Comparison of ENCODE assay signal across 8 mouse cellular contexts in genomic region chr8:4192807-4193587, GRCm38 (mm10). TPM values are rescaled to one million over a fixed set of nuclear protein-coding genes. Genes with fewer than 3 reads are reported as not detected.
DNase-seq lines count a peak whose midpoint lies in the region; ATAC-seq and TF ChIP-seq lines count a peak whose summit lies in the region.

No protein-coding gene starts in this region.

- peak; percentile 77 for DNase-seq in 3T3-L1 (ENCODE audit: low read depth, low spot score)
- DNase-seq in adrenal gland, postnatal 36 days: peak; percentile 92 to 94
- DNase-seq in heart, adult 8-10 months (ENCODE audit: low spot score): peak; percentile 82
- peak; percentile 88 for DNase-seq in kidney, adult 2 months
- peak; percentile 88 for DNase-seq in limb, embryonic 11.5 days (ENCODE audit: low spot score)
- DNase-seq in midbrain, embryonic 14.5 days: peak; percentile 91

- H3K36me3 ChIP-seq in embryonic facial prominence, embryonic 13.5 days: peaks cover 40% of the 10 kb centered on the region
- no peaks in the 10 kb centered on the region for H3K36me3 ChIP-seq in kidney, adult 2 months (ENCODE audit: control insufficient read depth, insufficient read depth, low read length)
- H3K36me3 ChIP-seq in limb, embryonic 11.5 days (ENCODE audit: control insufficient read depth, insufficient read depth, low read length): no peaks in the 10 kb centered on the region
- peaks cover 72% of the 10 kb centered on the region for H3K36me3 ChIP-seq in midbrain, embryonic 14.5 days (ENCODE audit: control insufficient read depth, insufficient read depth, low read length)
- no peaks in the 10 kb centered on the region for H3K36me3 ChIP-seq in small intestine, adult 2 months (ENCODE audit: control insufficient read depth, insufficient read depth, low read length)

- peak overlapping the region; percentile 30 for H3K4me2 ChIP-seq in embryonic facial prominence, embryonic 13.5 days
- no peak overlapping the region for H3K4me2 ChIP-seq in limb, embryonic 11.5 days (ENCODE audit: low read depth, severe bottlenecking)
- H3K4me2 ChIP-seq in midbrain, embryonic 14.5 days (ENCODE audit: low read length): peak overlapping the region; percentile 3

- H3K9ac ChIP-seq in embryonic facial prominence, embryonic 13.5 days: no peak overlapping the region
- H3K9ac ChIP-seq in limb, embryonic 11.5 days (ENCODE audit: low read length): no peak overlapping the region
- H3K9ac ChIP-seq in midbrain, embryonic 14.5 days (replicated peaks; ENCODE audit: low read length): no peak overlapping the region

- TF ChIP-seq POLR2A in kidney, adult 2 months (IDR thresholded peaks at IDR 0.05; ENCODE audit: low read depth, low read length): no peak
- 0 out of 2 replicates have a peak, but pooled peaks have one; percentile 17 for TF ChIP-seq POLR2A in small intestine, adult 2 months (IDR thresholded peaks at IDR 0.05; ENCODE audit: low read depth, low read length)

- H3K4me3 ChIP-seq in embryonic facial prominence, embryonic 13.5 days: no peak overlapping the region
- no peak overlapping the region; the same call in 1 of the 2 replicates for H3K4me3 ChIP-seq in kidney, adult 2 months (ENCODE audit: insufficient read depth, low read depth, low read length)
- no peak overlapping the region for H3K4me3 ChIP-seq in limb, embryonic 11.5 days (ENCODE audit: low read depth, low read length)
- H3K4me3 ChIP-seq in midbrain, embryonic 14.5 days (replicated peaks; ENCODE audit: low read depth, low read length): no peak overlapping the region
- H3K4me3 ChIP-seq in small intestine, adult 2 months (ENCODE audit: low read depth, low read length): no peak overlapping the region

- TF ChIP-seq CTCF in kidney, adult 2 months (conservative IDR thresholded peaks at IDR 0.05; ENCODE audit: insufficient read depth, insufficient read length, low read depth, low read length): peak; percentile 84
- peak; percentile 94 for TF ChIP-seq CTCF in small intestine, adult 2 months (IDR thresholded peaks at IDR 0.05; ENCODE audit: extremely low read depth, insufficient read length, insufficient replicate concordance, low read depth, low read length)

- peak; percentile 65 for ATAC-seq in embryonic facial prominence, embryonic 13.5 days (ENCODE audit: insufficient number of reproducible peaks, insufficient read depth, low FRiP score, low TSS enrichment, low read depth)
- peak; percentile 82 for ATAC-seq in limb, embryonic 11.5 days (ENCODE audit: insufficient number of reproducible peaks, low FRiP score, low TSS enrichment, low read depth)
- peak; percentile 85 for ATAC-seq in midbrain, embryonic 14.5 days (ENCODE audit: low FRiP score, low TSS enrichment)

- 9% methylated on average over 18 of the region's 18 CpGs for WGBS in embryonic facial prominence, embryonic 13.5 days
- 16% methylated on average over 18 of the region's 18 CpGs for WGBS in kidney, adult 2 months
- 6% methylated on average over 18 of the region's 18 CpGs for WGBS in limb, embryonic 11.5 days
- WGBS in midbrain, embryonic 14.5 days: 2% methylated on average over 18 of the region's 18 CpGs
- 15% methylated on average over 18 of the region's 18 CpGs for WGBS in small intestine, adult 2 months

- H3K4me1 ChIP-seq in embryonic facial prominence, embryonic 13.5 days: peaks cover 10% of the 10 kb centered on the region
- 0 out of 2 replicates have a peak, but pooled peaks cover 3% of the 10 kb centered on the region for H3K4me1 ChIP-seq in kidney, adult 2 months (ENCODE audit: control insufficient read depth, insufficient read depth, low read length)
- no peaks in the 10 kb centered on the region for H3K4me1 ChIP-seq in limb, embryonic 11.5 days (ENCODE audit: control insufficient read depth, insufficient read depth, low read length)
- peaks cover 5% of the 10 kb centered on the region; the same call in 1 of the 2 replicates for H3K4me1 ChIP-seq in midbrain, embryonic 14.5 days (ENCODE audit: control insufficient read depth, insufficient read depth, low read length)
- H3K4me1 ChIP-seq in small intestine, adult 2 months (ENCODE audit: control insufficient read depth, insufficient read depth, insufficient read length, low read length): peaks cover 4% of the 10 kb centered on the region; the same call in 1 of the 2 replicates

- H3K27ac ChIP-seq in embryonic facial prominence, embryonic 13.5 days: peak overlapping the region; percentile 58; the same call in 1 of the 2 replicates
- H3K27ac ChIP-seq in kidney, adult 2 months (ENCODE audit: insufficient read depth, low read depth, low read length): no peak overlapping the region
- H3K27ac ChIP-seq in limb, embryonic 11.5 days (replicated peaks; ENCODE audit: low read depth, low read length): no peak overlapping the region
- H3K27ac ChIP-seq in midbrain, embryonic 14.5 days (replicated peaks; ENCODE audit: low read depth, low read length): peak overlapping the region; percentile 70
- H3K27ac ChIP-seq in small intestine, adult 2 months (ENCODE audit: insufficient read depth, low read depth, low read length): no peak overlapping the region

- H3K27me3 ChIP-seq in embryonic facial prominence, embryonic 13.5 days: no peaks in the 10 kb centered on the region
- H3K27me3 ChIP-seq in kidney, adult 2 months (replicated peaks; ENCODE audit: control insufficient read depth, insufficient read depth, low read length): no peaks in the 10 kb centered on the region
- H3K27me3 ChIP-seq in limb, embryonic 11.5 days (ENCODE audit: control insufficient read depth, insufficient read depth, low read length): no peaks in the 10 kb centered on the region
- H3K27me3 ChIP-seq in midbrain, embryonic 14.5 days (ENCODE audit: control insufficient read depth, insufficient read depth, low read length): no peaks in the 10 kb centered on the region
- no peaks in the 10 kb centered on the region for H3K27me3 ChIP-seq in small intestine, adult 2 months (ENCODE audit: control insufficient read depth, insufficient read depth, low read length)

- H3K9me3 ChIP-seq in embryonic facial prominence, embryonic 13.5 days: no peaks in the 10 kb centered on the region
- no peaks in the 10 kb centered on the region for H3K9me3 ChIP-seq in limb, embryonic 11.5 days (ENCODE audit: control insufficient read depth, low read length)
- no peaks in the 10 kb centered on the region for H3K9me3 ChIP-seq in midbrain, embryonic 14.5 days (ENCODE audit: control insufficient read depth, low read length)

RNA-seq across cellular contexts. Expression of gene Prr36, which starts 24.3 kb away (rescaled TPM):
- total RNA-seq in adrenal gland, postnatal 36 days (2021): 1 to 10 TPM; 3.7 to 4.0 TPM
- 2.3 and 3.3 TPM in 2 replicates for polyA plus RNA-seq in embryonic facial prominence, embryonic 13.5 days (2015; fragmentation: Nextera tagmentation; extraction: Ambion mirVana)
- not detected for total RNA-seq in heart, adult 8-10 months (2022)
- polyA plus RNA-seq in kidney, adult 2 months (2012; rRNA removed): 0.05 and 0.17 TPM in 2 replicates
- 1.7 and 1.9 TPM in 2 replicates for polyA plus RNA-seq in limb, embryonic 11.5 days (2014; fragmentation: Nextera tagmentation; extraction: Ambion mirVana)
- polyA plus RNA-seq in midbrain, embryonic 14.5 days (2014; fragmentation: Nextera tagmentation; extraction: Ambion mirVana): 51.8 and 67.1 TPM in 2 replicates
- 0.08 and 0.18 TPM in 2 replicates for polyA plus RNA-seq in small intestine, adult 2 months (2012; rRNA removed)

RNA-seq across cellular contexts. Expression of gene Evi5l, which starts 26.6 kb away (rescaled TPM):
- 10 to 100 TPM; 29.4 to 38.5 TPM for total RNA-seq in adrenal gland, postnatal 36 days (2021)
- polyA plus RNA-seq in embryonic facial prominence, embryonic 13.5 days (2015; fragmentation: Nextera tagmentation; extraction: Ambion mirVana): 34.6 and 36.3 TPM in 2 replicates
- 10 to 100 TPM; 19.0 to 26.0 (median 22.9) TPM for total RNA-seq in heart, adult 8-10 months (2022)
- polyA plus RNA-seq in kidney, adult 2 months (2012; rRNA removed): 22.4 and 23.0 TPM in 2 replicates
- 17.2 and 17.8 TPM in 2 replicates for polyA plus RNA-seq in limb, embryonic 11.5 days (2014; fragmentation: Nextera tagmentation; extraction: Ambion mirVana)
- 93.6 and 98.0 TPM in 2 replicates for polyA plus RNA-seq in midbrain, embryonic 14.5 days (2014; fragmentation: Nextera tagmentation; extraction: Ambion mirVana)
- polyA plus RNA-seq in small intestine, adult 2 months (2012; rRNA removed): 3.9 and 5.2 TPM in 2 replicates

RNA-seq across cellular contexts. Expression of gene Lrrc8e, which starts 33.6 kb away (rescaled TPM):
- total RNA-seq in adrenal gland, postnatal 36 days (2021): 10 to 100 TPM; 21.4 to 24.1 TPM
- polyA plus RNA-seq in embryonic facial prominence, embryonic 13.5 days (2015; fragmentation: Nextera tagmentation; extraction: Ambion mirVana): 1.8 and 2.5 TPM in 2 replicates
- total RNA-seq in heart, adult 8-10 months (2022): 1 to 10 TPM in 1 of 4 experiments, under 1 TPM in 3; 0.41 to 1.3 (median 0.87) TPM
- polyA plus RNA-seq in kidney, adult 2 months (2012; rRNA removed): 0.45 and 0.48 TPM in 2 replicates
- 0.09 and 0.13 TPM in 2 replicates for polyA plus RNA-seq in limb, embryonic 11.5 days (2014; fragmentation: Nextera tagmentation; extraction: Ambion mirVana)
- polyA plus RNA-seq in midbrain, embryonic 14.5 days (2014; fragmentation: Nextera tagmentation; extraction: Ambion mirVana): 0.07 TPM in 1 of 2 replicates, not detected in the other
- 0.09 and 0.46 TPM in 2 replicates for polyA plus RNA-seq in small intestine, adult 2 months (2012; rRNA removed)

RNA-seq across cellular contexts. Expression of gene Map2k7, which starts 45.5 kb away (rescaled TPM):
- total RNA-seq in adrenal gland, postnatal 36 days (2021): 10 to 100 TPM; 89.3 to 95.0 TPM
- 29.8 and 34.0 TPM in 2 replicates for polyA plus RNA-seq in embryonic facial prominence, embryonic 13.5 days (2015; fragmentation: Nextera tagmentation; extraction: Ambion mirVana)
- 10 to 100 TPM; 69.9 to 84.0 (median 75.2) TPM for total RNA-seq in heart, adult 8-10 months (2022)
- 32.0 and 32.2 TPM in 2 replicates for polyA plus RNA-seq in kidney, adult 2 months (2012; rRNA removed)
- 19.0 and 19.5 TPM in 2 replicates for polyA plus RNA-seq in limb, embryonic 11.5 days (2014; fragmentation: Nextera tagmentation; extraction: Ambion mirVana)
- polyA plus RNA-seq in midbrain, embryonic 14.5 days (2014; fragmentation: Nextera tagmentation; extraction: Ambion mirVana): 21.9 and 30.1 TPM in 2 replicates
- 10.2 and 27.0 TPM in 2 replicates for polyA plus RNA-seq in small intestine, adult 2 months (2012; rRNA removed)

RNA-seq across cellular contexts. Expression of gene Gm49320, which starts 45.7 kb away (rescaled TPM):
- 1 to 10 TPM in 1 of 2 experiments, not detected in 1; 1.7 TPM for total RNA-seq in adrenal gland, postnatal 36 days (2021)
- polyA plus RNA-seq in embryonic facial prominence, embryonic 13.5 days (2015; fragmentation: Nextera tagmentation; extraction: Ambion mirVana): 1.8 and 2.0 TPM in 2 replicates
- total RNA-seq in heart, adult 8-10 months (2022): under 1 TPM in 1 of 4 experiments, not detected in 3; 0.25 TPM
- polyA plus RNA-seq in kidney, adult 2 months (2012; rRNA removed): 1.3 and 3.3 TPM in 2 replicates
- 0.68 and 1.0 TPM in 2 replicates for polyA plus RNA-seq in limb, embryonic 11.5 days (2014; fragmentation: Nextera tagmentation; extraction: Ambion mirVana)
- 0.70 and 0.80 TPM in 2 replicates for polyA plus RNA-seq in midbrain, embryonic 14.5 days (2014; fragmentation: Nextera tagmentation; extraction: Ambion mirVana)
- polyA plus RNA-seq in small intestine, adult 2 months (2012; rRNA removed): 0.93 and 1.1 TPM in 2 replicates

Comparison
In these comparisons a context has a peak if more than half of its experiments do, and no peak if none do; other contexts are left out.
1. H3K27ac ChIP-seq: peak in embryonic facial prominence, embryonic 13.5 days (single experiment) and midbrain, embryonic 14.5 days (single experiment); none in kidney, adult 2 months (single experiment), limb, embryonic 11.5 days (single experiment) and small intestine, adult 2 months (single experiment).
2. RNA of gene Prr36, which starts 24.3 kb away (polyA plus RNA-seq): 51.8 to 67.1 TPM in midbrain, embryonic 14.5 days; 2.3 to 3.3 TPM in embryonic facial prominence, embryonic 13.5 days, 1.7 to 1.9 TPM in limb, embryonic 11.5 days, 0.05 to 0.17 TPM in kidney, adult 2 months and 0.08 to 0.18 TPM in small intestine, adult 2 months; every median in the first group is over 10 times any median in the second.
3. Peak in every context shown above with its lines, with median percentiles within 50 percentile points of each other: DNase-seq and ATAC-seq.